14 mouse cellular contexts compared by ENCODE assay signal in genomic region chr4:128742379-128742970, GRCm38 (mm10). TPM values are rescaled to one million over a fixed set of nuclear protein-coding genes. Genes with fewer than 3 reads are reported as not detected.
DNase-seq lines count a peak whose midpoint lies in the region; ATAC-seq lines count a peak whose summit lies in the region.
"Had no signal": no experiment of that assay in that cellular context is flagged by ENCODE, and none has a peak within 500 bp of the region (broad histone marks: within the 10 kb centered on the region; RNA-seq: fewer than 3 reads in every experiment).

No protein-coding gene starts in this region.

- H3K27ac ChIP-seq in forebrain, embryonic 11.5 days (ENCODE audit: low read depth, low read length) = 0 out of 2 replicates have a peak overlapping the region, but pooled peaks have one; percentile 12
- H3K27ac ChIP-seq in forebrain, embryonic 14.5 days (ENCODE audit: low read depth, low read length) = no peak overlapping the region
- peak overlapping the region; percentile 17; the same call in 1 of the 2 replicates for H3K27ac ChIP-seq in limb, embryonic 12.5 days
- no peak overlapping the region for H3K27ac ChIP-seq in limb, embryonic 10.5 days
- peak overlapping the region; percentile 51; the same call in 1 of the 2 replicates for H3K27ac ChIP-seq in embryonic facial prominence, embryonic 12.5 days
- H3K27ac ChIP-seq in hindbrain, embryonic 15.5 days (replicated peaks) = no peak overlapping the region; the same call in 1 of the 2 replicates
- H3K27ac ChIP-seq: liver, embryonic 14.5 days had no signal

- H3K36me3 ChIP-seq in forebrain, embryonic 11.5 days (ENCODE audit: control insufficient read depth, insufficient read depth, low read length) = peaks cover 25% of the 10 kb centered on the region
- H3K36me3 ChIP-seq in forebrain, embryonic 14.5 days (ENCODE audit: control insufficient read depth, insufficient read depth, low read length) = peaks cover 56% of the 10 kb centered on the region
- H3K36me3 ChIP-seq in limb, embryonic 12.5 days = peaks cover 61% of the 10 kb centered on the region
- H3K36me3 ChIP-seq in limb, embryonic 10.5 days = peaks cover 80% of the 10 kb centered on the region
- H3K36me3 ChIP-seq in embryonic facial prominence, embryonic 12.5 days = peaks cover 45% of the 10 kb centered on the region
- H3K36me3 ChIP-seq in hindbrain, embryonic 15.5 days = peaks cover 42% of the 10 kb centered on the region

- H3K4me3 ChIP-seq in forebrain, embryonic 11.5 days (ENCODE audit: low read depth, low read length) = no peak overlapping the region
- no peak overlapping the region for H3K4me3 ChIP-seq in forebrain, embryonic 14.5 days (ENCODE audit: low read depth, low read length)
- H3K4me3 ChIP-seq in limb, embryonic 12.5 days (replicated peaks) = no peak overlapping the region
- no peak overlapping the region for H3K4me3 ChIP-seq in limb, embryonic 10.5 days
- no peak overlapping the region for H3K4me3 ChIP-seq in embryonic facial prominence, embryonic 12.5 days
- no peak overlapping the region for H3K4me3 ChIP-seq in hindbrain, embryonic 15.5 days
- H3K4me3 ChIP-seq: erythroblast, embryonic 14.5 days had no signal

- H3K4me2 ChIP-seq in forebrain, embryonic 11.5 days (ENCODE audit: low read depth, low read length, severe bottlenecking) = no peak overlapping the region
- H3K4me2 ChIP-seq in forebrain, embryonic 14.5 days (ENCODE audit: low read length) = no peak overlapping the region
- no peak overlapping the region for H3K4me2 ChIP-seq in limb, embryonic 12.5 days
- H3K4me2 ChIP-seq in embryonic facial prominence, embryonic 12.5 days (replicated peaks) = no peak overlapping the region
- no peak overlapping the region for H3K4me2 ChIP-seq in hindbrain, embryonic 15.5 days

- peaks cover 17% of the 10 kb centered on the region for H3K4me1 ChIP-seq in forebrain, embryonic 11.5 days (replicated peaks; ENCODE audit: control insufficient read depth, insufficient read depth, low read length)
- peaks cover 16% of the 10 kb centered on the region for H3K4me1 ChIP-seq in forebrain, embryonic 14.5 days (ENCODE audit: control insufficient read depth, insufficient read depth, low read length)
- peaks cover 29% of the 10 kb centered on the region for H3K4me1 ChIP-seq in limb, embryonic 12.5 days (replicated peaks)
- peaks cover 15% of the 10 kb centered on the region for H3K4me1 ChIP-seq in limb, embryonic 10.5 days
- peaks cover 27% of the 10 kb centered on the region for H3K4me1 ChIP-seq in embryonic facial prominence, embryonic 12.5 days
- peaks cover 25% of the 10 kb centered on the region for H3K4me1 ChIP-seq in hindbrain, embryonic 15.5 days (replicated peaks)

- no peaks in the 10 kb centered on the region for H3K9me3 ChIP-seq in forebrain, embryonic 11.5 days (ENCODE audit: control insufficient read depth, low read length)
- H3K9me3 ChIP-seq in forebrain, embryonic 14.5 days (replicated peaks; ENCODE audit: control insufficient read depth, low read length) = no peaks in the 10 kb centered on the region
- no peaks in the 10 kb centered on the region for H3K9me3 ChIP-seq in limb, embryonic 12.5 days
- H3K9me3 ChIP-seq in limb, embryonic 10.5 days (replicated peaks) = no peaks in the 10 kb centered on the region
- H3K9me3 ChIP-seq in embryonic facial prominence, embryonic 12.5 days = no peaks in the 10 kb centered on the region
- H3K9me3 ChIP-seq in hindbrain, embryonic 15.5 days = no peaks in the 10 kb centered on the region

- no peak for ATAC-seq in forebrain, embryonic 11.5 days (replicated peaks; ENCODE audit: low FRiP score)
- ATAC-seq in forebrain, embryonic 14.5 days = no peak
- no peak for ATAC-seq in limb, embryonic 12.5 days (ENCODE audit: insufficient number of reproducible peaks, insufficient read depth, low FRiP score, low TSS enrichment, low read depth)
- ATAC-seq in embryonic facial prominence, embryonic 12.5 days (ENCODE audit: insufficient number of reproducible peaks, insufficient read depth, low FRiP score, low TSS enrichment) = no peak
- peak; percentile 51; the same call in 1 of the 2 replicates for ATAC-seq in hindbrain, embryonic 15.5 days (ENCODE audit: low FRiP score, low read depth)

- 52% methylated on average over 10 of the region's 10 CpGs for WGBS in forebrain, embryonic 11.5 days
- 48% methylated on average over 10 of the region's 10 CpGs for WGBS in forebrain, embryonic 14.5 days
- 75% methylated on average over 10 of the region's 10 CpGs for WGBS in limb, embryonic 12.5 days
- 71% methylated on average over 10 of the region's 10 CpGs for WGBS in limb, embryonic 10.5 days
- WGBS in embryonic facial prominence, embryonic 12.5 days = 55% methylated on average over 10 of the region's 10 CpGs
- WGBS in hindbrain, embryonic 15.5 days = 40% methylated on average over 10 of the region's 10 CpGs

- no peaks in the 10 kb centered on the region for H3K27me3 ChIP-seq in forebrain, embryonic 11.5 days (ENCODE audit: control insufficient read depth, insufficient read depth, low read length)
- H3K27me3 ChIP-seq in forebrain, embryonic 14.5 days (replicated peaks; ENCODE audit: control insufficient read depth, insufficient read depth, low read length) = no peaks in the 10 kb centered on the region
- H3K27me3 ChIP-seq in limb, embryonic 12.5 days = no peaks in the 10 kb centered on the region
- no peaks in the 10 kb centered on the region for H3K27me3 ChIP-seq in limb, embryonic 10.5 days (ENCODE audit: low read depth, poor library complexity, severe bottlenecking)
- no peaks in the 10 kb centered on the region for H3K27me3 ChIP-seq in embryonic facial prominence, embryonic 12.5 days
- H3K27me3 ChIP-seq in hindbrain, embryonic 15.5 days = no peaks in the 10 kb centered on the region

- H3K9ac ChIP-seq in forebrain, embryonic 11.5 days (ENCODE audit: low read length) = no peak overlapping the region
- H3K9ac ChIP-seq in forebrain, embryonic 14.5 days (ENCODE audit: low read length) = no peak overlapping the region
- H3K9ac ChIP-seq in limb, embryonic 12.5 days (replicated peaks) = 0 out of 2 replicates have a peak overlapping the region, but pooled peaks have one; percentile 23
- H3K9ac ChIP-seq in embryonic facial prominence, embryonic 12.5 days = no peak overlapping the region
- H3K9ac ChIP-seq in hindbrain, embryonic 15.5 days = no peak overlapping the region
- H3K9ac ChIP-seq: liver, embryonic 14.5 days had no signal

- peak; percentile 53 for DNase-seq in forebrain, embryonic 11.5 days (ENCODE audit: low spot score)
- DNase-seq in forebrain, embryonic 14.5 days (ENCODE audit: low spot score) = no peak
- DNase-seq in limb, embryonic 10.5 days (ENCODE audit: low spot score) = no peak
- DNase-seq in gastrocnemius, postnatal 10 days = no peak
- no peak for DNase-seq in urinary bladder, postnatal 36 days (ENCODE audit: low spot score in 2 of 2)
- DNase-seq: cerebellum, postnatal 14 days; gastrocnemius, postnatal 25 days; thymus, postnatal 4 days had no signal

RNA-seq across cellular contexts. Expression of gene A3galt2, which starts 12.7 kb away (rescaled TPM):
- 0.56 TPM in 2 replicates for polyA plus RNA-seq in forebrain, embryonic 11.5 days (2014; fragmentation: Nextera tagmentation; extraction: Ambion mirVana)
- polyA plus RNA-seq in forebrain, embryonic 14.5 days (2014; fragmentation: Nextera tagmentation; extraction: Ambion mirVana) = 0.27 and 0.38 TPM in 2 replicates
- 0.18 and 0.32 TPM in 2 replicates for polyA plus RNA-seq in limb, embryonic 12.5 days (2016; fragmentation: Nextera tagmentation; extraction: Ambion mirVana)
- 0.10 TPM in 1 of 2 replicates, not detected in the other for polyA plus RNA-seq in limb, embryonic 10.5 days (2016; fragmentation: Nextera tagmentation; extraction: Ambion mirVana)
- 0.18 and 0.19 TPM in 2 replicates for polyA plus RNA-seq in embryonic facial prominence, embryonic 12.5 days (2016; fragmentation: Nextera tagmentation; extraction: Ambion mirVana)
- 0.18 and 0.24 TPM in 2 replicates for polyA plus RNA-seq in hindbrain, embryonic 15.5 days (2015; fragmentation: Nextera tagmentation; extraction: Ambion mirVana)
- under 1 TPM in 1 of 2 experiments, not detected in 1; 0.12 TPM for total RNA-seq in gastrocnemius, postnatal 10 days (2021)
- total RNA-seq: MEL had no signal
- polyA plus RNA-seq: erythroblast, embryonic 14.5 days had no signal

Comparison
In these comparisons a context has a peak if more than half of its experiments do, and no peak if none do; other contexts are left out.
1. H3K27ac ChIP-seq: peak in forebrain, embryonic 11.5 days (single experiment), limb, embryonic 12.5 days (single experiment) and embryonic facial prominence, embryonic 12.5 days (single experiment); none in forebrain, embryonic 14.5 days (single experiment), limb, embryonic 10.5 days (single experiment) and hindbrain, embryonic 15.5 days (single experiment).